Mouse (Mus musculus) megakaryocyte, embryonic 14.5 days (primary cell): Measurements from ENCODE around the gene Impg1. TPM values are rescaled to one million over a fixed set of nuclear protein-coding genes. Genes with fewer than 3 reads are reported as not detected.

Experiments used
- H3K27me3 ChIP-seq: replicated peaks from 2 replicates; pipeline ENCODE3; 2012; ENCODE audit warnings: inconsistent platforms
- H3K36me3 ChIP-seq: replicated peaks from 2 replicates; pipeline ENCODE3; 2012; ENCODE audit warnings: low read length, inconsistent platforms, mixed read lengths
- H3K4me1 ChIP-seq: 2 replicates; pipeline ENCODE4 v1.6.1; 2012; ENCODE audit warnings: inconsistent platforms
- H3K4me3 ChIP-seq: replicated peaks from 2 replicates; pipeline ENCODE3; 2012; ENCODE audit warnings: moderate library complexity, mild to moderate bottlenecking, inconsistent platforms
- H3K9me3 ChIP-seq: 2 replicates; pipeline ENCODE4 v1.6.1; 2012; ENCODE audit warnings: inconsistent platforms
- FLI1 ChIP-seq: IDR thresholded peaks from 2 replicates; pipeline ENCODE4 v1.6.1; 2012; ENCODE audit warnings: low read length, inconsistent platforms, mixed read lengths
- GATA1 ChIP-seq: IDR thresholded peaks from 3 replicates; pipeline ENCODE4 v1.6.1; 2012; ENCODE audit warnings: mixed read lengths, low read length, inconsistent platforms, borderline replicate concordance
- polyA plus RNA-seq: library from polyadenylated mRNA; stranded (reverse); fragments of >175 nt; gene quantifications from 2 replicates; pipeline ENCODE4 v1.2.3, GENCODE M21; 2012; ENCODE audit warnings: low replicate concordance; ENCODE audit not compliant: insufficient read depth

Gene Impg1
- polyA plus RNA-seq, 1 experiment: not detected

DNA sequence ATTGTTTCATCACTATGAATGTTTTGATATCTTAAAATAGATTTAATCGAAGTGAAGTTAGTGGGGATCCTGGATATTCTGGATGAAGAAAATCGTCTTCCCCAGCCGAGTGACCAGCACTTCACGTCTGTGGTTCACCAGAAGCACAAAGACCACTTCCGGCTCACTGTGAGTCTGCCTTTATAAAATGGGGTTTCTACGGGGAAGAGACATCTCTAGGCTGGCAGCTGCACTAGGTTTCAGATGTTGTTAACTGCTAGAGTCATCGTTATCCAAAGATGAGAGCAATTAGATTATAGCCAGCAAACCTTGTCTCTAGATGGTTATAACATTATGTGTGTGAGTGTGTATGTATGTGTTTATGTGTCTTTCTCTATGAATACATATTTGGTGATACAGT, 199.2 kb downstream of the Impg1 start:
- peaks cover 63% of the 10 kb centered on the region for H3K4me1 ChIP-seq
- peak overlapping the region; percentile 82 for H3K4me3 ChIP-seq
- peaks cover 52% of the 10 kb centered on the region for H3K36me3 ChIP-seq
- no peaks in the 10 kb centered on the region for H3K27me3 ChIP-seq
- TF ChIP-seq FLI1 (no peak), GATA1 (no peak)
- H3K9me3 ChIP-seq: no peaks in the 10 kb centered on the region
